Mouse (Mus musculus): Measurements from ENCODE around the gene Eif1b. TPM values are rescaled to one million over a fixed set of nuclear protein-coding genes. Genes with fewer than 3 reads are reported as not detected.

Eif1b gene
- total and polyA plus RNA-seq, 3 experiments: 30.1 to 75.9 (median 56.8) TPM

GRCm38 (mm10) chr9:120501191-120501902 is 9.3 kb downstream of the Eif1b start:
- H3K27ac ChIP-seq (ENCODE audit: insufficient read depth, low read depth): no peak overlapping the region
- no peaks in the 10 kb centered on the region for H3K79me2 ChIP-seq (replicated peaks; ENCODE audit: control insufficient read depth, extremely low read depth, insufficient read depth, poor library complexity, severe bottlenecking)
- no peak overlapping the region for H3K4me3 ChIP-seq (replicated peaks in 1 of 3; ENCODE audit: low read depth in 2 of 3, low read length in 2 of 3, poor library complexity in 1 of 3)
- peaks cover 5% of the 10 kb centered on the region for H3K9me3 ChIP-seq (replicated peaks; ENCODE audit: low read length)
- TF ChIP-seq MAFK (IDR thresholded peaks at IDR 0.05; ENCODE audit: insufficient replicate concordance, low read length) (no peak), MXI1 (IDR thresholded peaks at IDR 0.05; ENCODE audit: low read depth, low read length) (no peak), NELFE (IDR thresholded peaks at IDR 0.05; ENCODE audit: low read depth, low read length) (peak; percentile 24; the same call in 1 of the 2 replicates), HCFC1 (IDR thresholded peaks at IDR 0.05; ENCODE audit: low read depth, low read length) (no peak), NRF1 (IDR thresholded peaks at IDR 0.05; ENCODE audit: low read depth, low read length) (no peak), BHLHE40 (IDR thresholded peaks at IDR 0.05; ENCODE audit: low read depth, low read length) (no peak), E2F4 (IDR thresholded peaks at IDR 0.05; ENCODE audit: insufficient replicate concordance, low read depth, low read length) (no peak), RAD21 (IDR thresholded peaks at IDR 0.05; ENCODE audit: low read depth, low read length) (peak; percentile 83), GABPA (IDR thresholded peaks at IDR 0.05; ENCODE audit: insufficient replicate concordance, low read depth, low read length) (no peak), IRF4 (IDR thresholded peaks at IDR 0.05; ENCODE audit: low read depth, low read length) (no peak), RCOR1 (conservative IDR thresholded peaks at IDR 0.05; ENCODE audit: low read depth, low read length) (no peak), SIN3A (IDR thresholded peaks at IDR 0.05; ENCODE audit: low read length) (no peak), MYC (IDR thresholded peaks at IDR 0.05; ENCODE audit: low read depth, low read length) (peak; percentile 36; the same call in 1 of the 2 replicates), PAX5 (IDR thresholded peaks at IDR 0.05; ENCODE audit: low read length) (no peak), CHD1 (IDR thresholded peaks at IDR 0.05; ENCODE audit: low read depth, low read length) (no peak), ZNF384 (IDR thresholded peaks at IDR 0.05; ENCODE audit: low read depth, low read length) (no peak), CTCF (conservative IDR thresholded peaks at IDR 0.05 in 1 of 2, IDR thresholded peaks at IDR 0.05 in 1 of 2; ENCODE audit: low read depth in 2 of 2, low read length in 2 of 2) (peak; percentile 73 to 85), ZMIZ1 (IDR thresholded peaks at IDR 0.05; ENCODE audit: low read depth, low read length) (no peak), MAX (IDR thresholded peaks at IDR 0.05; ENCODE audit: low read length) (no peak), TCF12 (IDR thresholded peaks at IDR 0.05; ENCODE audit: low read depth, low read length) (no peak), JUN (IDR thresholded peaks at IDR 0.05; ENCODE audit: insufficient read depth, low read depth, low read length) (no peak), SMC3 (IDR thresholded peaks at IDR 0.05; ENCODE audit: low read depth, low read length) (peak; percentile 50), USF2 (conservative IDR thresholded peaks at IDR 0.05; ENCODE audit: low read depth, low read length) (no peak), MEF2A (IDR thresholded peaks at IDR 0.05; ENCODE audit: borderline replicate concordance, low read depth, low read length) (no peak), ZC3H11A (IDR thresholded peaks at IDR 0.05; ENCODE audit: low read depth, low read length) (no peak)
- no peaks in the 10 kb centered on the region for H3K27me3 ChIP-seq (replicated peaks)
- DNase-seq (ENCODE audit: extremely low read depth): peak; percentile 41
- H3K36me3 ChIP-seq (replicated peaks in 1 of 2; ENCODE audit: control insufficient read depth in 1 of 2, insufficient read depth in 1 of 2, low read length in 1 of 2): peaks cover 0 to 11% of the 10 kb centered on the region in 2 experiments
- no peak overlapping the region for H3K9ac ChIP-seq (ENCODE audit: insufficient read depth, low read depth)
- H3K4me2 ChIP-seq (ENCODE audit: insufficient read depth, low read depth, poor library complexity, severe bottlenecking): no peak overlapping the region
- dilution Hi-C loops (cut with MboI; ENCODE audit: extremely low pct_ligation_motif_present, extremely low pct_unique_long_range_greater_than_20kb, low sequenced_read_pairs): no loop called here
- in situ Hi-C loops (cut with MboI; ENCODE audit: low pct_ligation_motif_present, low pct_unique_long_range_greater_than_20kb, low sequenced_read_pairs): loop anchor here (5.0 kb wide), 1 partner anchor 66 kb away; no protein-coding TSS in a partner anchor
- H3K4me1 ChIP-seq (ENCODE audit: control insufficient read depth in 1 of 2, insufficient read depth in 2 of 2): peaks cover 0 to 7% of the 10 kb centered on the region in 2 experiments; a peak in 2 of 4 replicates

Measured in CH12.LX (cell line).